Mouse (Mus musculus): Measurements from ENCODE around the gene Nr1h3.

DNA sequence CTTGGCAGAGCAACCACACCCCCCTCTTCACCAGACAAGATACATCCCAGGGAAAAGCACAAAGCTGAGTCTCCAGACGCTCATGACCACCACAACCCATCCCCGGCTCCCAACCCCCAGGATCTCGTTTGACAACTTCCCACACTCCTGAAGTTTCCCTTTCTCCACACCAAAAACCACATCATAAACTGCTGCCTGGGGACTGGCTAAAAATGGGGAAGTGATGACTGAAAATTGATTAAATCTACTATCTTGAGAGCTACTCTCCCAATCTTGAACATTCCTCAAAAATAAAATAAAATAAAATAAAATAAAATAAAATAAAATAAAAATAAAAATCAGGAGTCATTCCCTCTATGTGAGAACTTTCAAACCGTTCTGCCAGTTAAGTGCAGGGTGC lies 39.7 kb downstream of the Nr1h3 start:
- TF ChIP-seq POLR2A (IDR thresholded peaks at IDR 0.05; ENCODE audit: low read depth, low read length) (no peak), CTCF (IDR thresholded peaks at IDR 0.05; ENCODE audit: extremely low read depth, insufficient read length, insufficient replicate concordance, low read depth, low read length) (no peak)

All from small intestine, adult 2 months (tissue).